Mouse (Mus musculus): ENCODE data around the gene Sorcs2.

DNA sequence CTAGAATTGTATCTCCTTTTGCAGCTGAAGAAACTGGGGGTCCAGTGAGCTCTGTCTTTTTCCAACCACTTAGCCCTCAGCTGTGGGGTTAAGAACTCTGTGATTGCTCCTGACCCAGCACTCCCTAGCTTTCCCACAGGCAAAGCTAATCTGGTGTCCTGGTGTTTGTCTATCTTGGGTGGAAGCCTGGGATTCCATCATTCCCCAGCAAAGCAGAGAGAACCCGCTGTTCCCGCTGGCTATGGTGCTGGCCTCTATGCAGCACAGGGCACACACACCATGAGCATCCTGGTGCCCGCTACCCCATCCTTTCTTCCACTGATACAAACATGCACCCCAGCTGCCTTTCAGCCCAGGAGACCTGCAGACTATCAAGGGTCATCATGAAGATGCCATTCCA, 42.3 kb downstream of the Sorcs2 start:
- no peak for TF ChIP-seq CTCF (IDR thresholded peaks at IDR 0.05; ENCODE audit: control insufficient read depth, insufficient read depth, low read length)
- no peak for TF ChIP-seq POLR2A (IDR thresholded peaks at IDR 0.05; ENCODE audit: borderline replicate concordance, control insufficient read depth, low read depth, low read length)
